Mouse (Mus musculus): ENCODE results near the gene Prph.

The Prph gene

GRCm38 (mm10) chr15:99097840-99098492, 43.0 kb downstream of the Prph start:
- no peak for DNase-seq (ENCODE audit: low spot score in 2 of 2)

- no peak for DNase-seq (ENCODE audit: low spot score in 2 of 2)
Measured at GRCm38 (mm10) chr15:99098493-99098861, 43.5 kb downstream of the Prph start.

- DNase-seq (ENCODE audit: low spot score in 2 of 2) = no peak
Measured at GRCm38 (mm10) chr15:99099139-99099556, 44.2 kb downstream of the Prph start.

- no peak for DNase-seq (ENCODE audit: low spot score in 2 of 2)
Measured at GRCm38 (mm10) chr15:99099984-99100383, 45.0 kb downstream of the Prph start.

GRCm38 (mm10) chr15:99105238-99105637, 50.3 kb downstream of the Prph start:
- no peak for DNase-seq (ENCODE audit: low spot score in 2 of 2)

- no peak for DNase-seq (ENCODE audit: low spot score in 2 of 2)
Measured at GRCm38 (mm10) chr15:99107866-99108265, 52.9 kb downstream of the Prph start.
